Mouse (Mus musculus): ENCODE measurements around the gene Sh3bgrl2.

DNA sequence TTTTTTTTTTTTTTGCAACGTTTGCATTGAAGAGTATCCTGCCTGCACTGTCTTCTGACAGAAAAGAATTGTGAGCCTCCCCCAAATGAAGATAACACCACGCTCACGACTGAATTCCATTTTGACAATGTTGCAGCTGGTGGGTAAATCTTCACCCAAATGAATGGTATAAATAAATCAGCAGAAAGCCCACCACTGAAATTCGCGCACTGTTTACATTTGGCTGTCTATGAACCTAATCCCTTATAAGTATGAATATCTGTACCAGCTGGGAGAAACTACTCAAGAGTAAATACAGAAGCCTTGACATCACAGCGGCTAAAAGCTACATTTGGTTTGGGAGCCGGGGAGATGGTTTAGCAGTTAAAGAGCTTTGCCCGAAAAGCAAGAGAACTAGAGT is 116.8 kb downstream of the Sh3bgrl2 start:
- TF ChIP-seq CTCF (IDR thresholded peaks at IDR 0.05; ENCODE audit: borderline replicate concordance, extremely low read depth, insufficient read depth, insufficient read length) (no peak), POLR2A (IDR thresholded peaks at IDR 0.05; ENCODE audit: borderline replicate concordance, extremely low read depth, insufficient read depth, insufficient read length, poor library complexity, severe bottlenecking) (no peak)
